Mouse (Mus musculus): ENCODE measurements around the gene Ankrd13d.

GRCm38 (mm10) chr19:4240247-4240668 is 42.7 kb downstream of the Ankrd13d start:
- TF ChIP-seq CTCF (IDR thresholded peaks at IDR 0.05; ENCODE audit: borderline replicate concordance, insufficient read depth, low read length) (no peak), POLR2A (IDR thresholded peaks at IDR 0.05; ENCODE audit: low read depth, low read length) (no peak)
